Mouse (Mus musculus) MEL (cell line): ENCODE data around the gene Ddi2.

Source experiments
- CTCF ChIP-seq, 3 experiments: IDR thresholded peaks in 2 of 3; conservative IDR thresholded peaks in 1 of 3; 2 replicates each; pipeline ENCODE4 v1.5.1; 2011 to 2012; ENCODE audit warnings: low read length in 3 of 3, low read depth in 2 of 3, mild to moderate bottlenecking in 2 of 3, improper control_type of control experiment in 1 of 3, inconsistent platforms in 1 of 3, mixed read lengths in 1 of 3, moderate library complexity in 1 of 3; ENCODE audit not compliant: control insufficient read depth in 1 of 3, insufficient read depth in 1 of 3, poor library complexity in 1 of 3, severe bottlenecking in 1 of 3
- POLR2AphosphoS2 ChIP-seq: IDR thresholded peaks from 2 replicates; pipeline ENCODE4 v1.6.1; 2011; ENCODE audit warnings: low read length, improper control_type of control experiment
- USF1 ChIP-seq: IDR thresholded peaks from 2 replicates; pipeline ENCODE4 v1.6.1; 2014; ENCODE audit warnings: low read depth, mild to moderate bottlenecking, inconsistent platforms, low read length, improper control_type of control experiment, moderate library complexity

DNA sequence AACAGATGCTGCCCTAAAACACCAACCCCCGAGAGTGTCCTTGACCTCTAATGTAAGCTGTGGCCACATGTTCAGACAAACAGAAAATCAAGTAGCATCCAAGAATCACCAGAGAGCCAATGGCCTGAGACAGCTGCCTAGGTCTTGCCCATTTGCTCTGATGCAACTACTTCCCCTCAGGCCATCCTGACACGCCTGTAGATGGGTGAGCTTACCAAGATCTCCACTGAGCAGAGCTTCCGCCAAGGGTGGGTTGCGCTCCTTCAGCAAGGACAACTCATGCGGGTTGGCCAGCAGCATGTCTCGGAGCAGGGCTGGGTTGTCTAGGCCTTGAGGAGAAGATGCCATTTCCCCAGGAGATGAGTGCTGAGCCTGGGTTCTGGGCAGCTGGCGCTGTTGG lies 15.2 kb downstream of the Ddi2 start:
- TF ChIP-seq CTCF (IDR thresholded peaks at IDR 0.05 in 2 of 3, conservative IDR thresholded peaks at IDR 0.05 in 1 of 3; ENCODE audit: control insufficient read depth in 1 of 3, insufficient read depth in 1 of 3, low read depth in 2 of 3, low read length in 3 of 3, poor library complexity in 1 of 3, severe bottlenecking in 1 of 3) (no peak), USF1 (no peak), POLR2AphosphoS2 (no peak)
